Mouse (Mus musculus): ENCODE measurements around the gene Npas3.

Npas3 gene

GRCm38 (mm10) chr12:53295747-53296146, 47.3 kb downstream of the Npas3 start:
- DNase-seq (ENCODE audit: low spot score), result no peak

- no peak for DNase-seq (ENCODE audit: low spot score)
Measured at GRCm38 (mm10) chr12:53297946-53298840, 49.7 kb downstream of the Npas3 start.

- no peak for DNase-seq (ENCODE audit: low spot score)
Measured at GRCm38 (mm10) chr12:53300964-53301363, 52.5 kb downstream of the Npas3 start.

- no peak for DNase-seq (ENCODE audit: low spot score)
Measured at GRCm38 (mm10) chr12:53302129-53302528, 53.7 kb downstream of the Npas3 start.

GRCm38 (mm10) chr12:53316715-53317114, 68.2 kb downstream of the Npas3 start:
- no peak for DNase-seq (ENCODE audit: low spot score)

GRCm38 (mm10) chr12:53317801-53318200, 69.3 kb downstream of the Npas3 start:
- DNase-seq (ENCODE audit: low spot score), result no peak

- no peak for DNase-seq (ENCODE audit: low spot score)
Measured at GRCm38 (mm10) chr12:53320526-53320925, 72.0 kb downstream of the Npas3 start.

GRCm38 (mm10) chr12:53321018-53321417, 72.5 kb downstream of the Npas3 start:
- DNase-seq (ENCODE audit: low spot score), result no peak

- no peak for DNase-seq (ENCODE audit: low spot score)
Measured at GRCm38 (mm10) chr12:53321944-53322343, 73.5 kb downstream of the Npas3 start.

GRCm38 (mm10) chr12:53327653-53328188, 79.2 kb downstream of the Npas3 start:
- no peak for DNase-seq (ENCODE audit: low spot score)

GRCm38 (mm10) chr12:53328257-53328736, 79.8 kb downstream of the Npas3 start:
- peak; percentile 9 for DNase-seq (ENCODE audit: low spot score)

- no peak for DNase-seq (ENCODE audit: low spot score)
Measured at GRCm38 (mm10) chr12:53330141-53330540, 81.7 kb downstream of the Npas3 start.

GRCm38 (mm10) chr12:53331391-53331790, 82.9 kb downstream of the Npas3 start:
- no peak for DNase-seq (ENCODE audit: low spot score)

- no peak for DNase-seq (ENCODE audit: low spot score)
Measured at GRCm38 (mm10) chr12:53331800-53332199, 83.3 kb downstream of the Npas3 start.

- no peak for DNase-seq (ENCODE audit: low spot score)
Measured at GRCm38 (mm10) chr12:53333251-53333650, 84.8 kb downstream of the Npas3 start.

GRCm38 (mm10) chr12:53338349-53338948, 90.0 kb downstream of the Npas3 start:
- no peak for DNase-seq (ENCODE audit: low spot score)

- DNase-seq (ENCODE audit: low spot score), result no peak
Measured at GRCm38 (mm10) chr12:53342741-53343140, 94.3 kb downstream of the Npas3 start.

- DNase-seq (ENCODE audit: low spot score), result no peak
Measured at GRCm38 (mm10) chr12:53351860-53352259, 103.4 kb downstream of the Npas3 start.

- no peak for DNase-seq (ENCODE audit: low spot score)
Measured at GRCm38 (mm10) chr12:53365751-53366150, 117.3 kb downstream of the Npas3 start.

GRCm38 (mm10) chr12:53384851-53385250, 136.4 kb downstream of the Npas3 start:
- DNase-seq (ENCODE audit: low spot score), result no peak

- no peak for DNase-seq (ENCODE audit: low spot score)
Measured at GRCm38 (mm10) chr12:53405856-53406255, 157.4 kb downstream of the Npas3 start.

- no peak for DNase-seq (ENCODE audit: low spot score)
Measured at GRCm38 (mm10) chr12:53407776-53408175, 159.3 kb downstream of the Npas3 start.

- no peak for DNase-seq (ENCODE audit: low spot score)
Measured at GRCm38 (mm10) chr12:53409711-53410110, 161.2 kb downstream of the Npas3 start.

Data from testis, postnatal 14 days (tissue).